Mouse (Mus musculus) midbrain, postnatal 0 days (tissue): ENCODE measurements around the gene Cdc40. TPM values are rescaled to one million over a fixed set of nuclear protein-coding genes. Genes with fewer than 3 reads are reported as not detected.

Source experiments
- ATAC-seq: fragments of 200-750 bp; cut with Nextera tagmentation; 2 replicates; pipeline ENCODE4 v1.8.0; 2017; ENCODE audit warnings: moderate number of reproducible peaks, mild to moderate bottlenecking, moderate TSS enrichment, moderate library complexity; ENCODE audit not compliant: low FRiP score
- DNase-seq: peaks from one replicate; pipeline ENCODE4 v3.0.0-alpha.2; 2015; ENCODE audit warnings: low spot score
- H3K27ac ChIP-seq: fragments of 300-500 bp; sonication (generic); 2 replicates; pipeline ENCODE4 v1.5.1; 2014; ENCODE audit warnings: low read depth, mild to moderate bottlenecking, low read length, mixed read lengths
- H3K27me3 ChIP-seq: fragments of 300-500 bp; sonication (generic); 2 replicates; pipeline ENCODE4 v1.6.1; 2014; ENCODE audit warnings: low read length, control low read depth, mixed read lengths; ENCODE audit not compliant: insufficient read depth
- H3K36me3 ChIP-seq: fragments of 300-500 bp; sonication (generic); 2 replicates; pipeline ENCODE4 v1.6.1; 2014; ENCODE audit warnings: low read length, control low read depth, mixed read lengths; ENCODE audit not compliant: insufficient read depth
- H3K4me1 ChIP-seq: fragments of 300-500 bp; sonication (generic); 2 replicates; pipeline ENCODE4 v1.6.1; 2014; ENCODE audit warnings: mild to moderate bottlenecking, control low read depth, antibody characterized with exemption, low read length, mixed read lengths; ENCODE audit not compliant: insufficient read depth
- H3K4me2 ChIP-seq: fragments of 300-500 bp; sonication (generic); 2 replicates; pipeline ENCODE4 v1.6.1; 2014; ENCODE audit warnings: low read depth, mild to moderate bottlenecking, low read length, mixed read lengths; ENCODE audit not compliant: poor library complexity, severe bottlenecking
- H3K4me3 ChIP-seq: fragments of 300-500 bp; sonication (generic); 2 replicates; pipeline ENCODE4 v1.5.1; 2014; ENCODE audit warnings: low read depth, mild to moderate bottlenecking, low read length, moderate library complexity
- H3K9ac ChIP-seq: fragments of 300-500 bp; sonication (generic); replicated peaks from 2 replicates; pipeline ENCODE4 v1.6.1; 2014; ENCODE audit warnings: mild to moderate bottlenecking, low read length, moderate library complexity, mixed read lengths; ENCODE audit not compliant: poor library complexity, severe bottlenecking
- H3K9me3 ChIP-seq: fragments of 300-500 bp; sonication (generic); 2 replicates; pipeline ENCODE4 v1.6.1; 2016; ENCODE audit warnings: low read length, control low read depth
- CTCF ChIP-seq: IDR thresholded peaks from 2 replicates; pipeline ENCODE4 v1.5.1; 2016; ENCODE audit warnings: antibody characterized with exemption, mild to moderate bottlenecking
- WGBS: fragments of 180-500 bp; shearing (Covaris S2); extraction: QIAGEN DNeasy Blood & Tissue Kit; methylation state at CpG from one replicate; pipeline ENCODE4 v1.1.7; 2014; 5-methylcytosine and 5-hydroxymethylcytosine counted together
- polyA plus RNA-seq: library from polyadenylated mRNA; unstranded; fragments of >200 nt; fragmentation: Nextera tagmentation; extraction: Ambion mirVana; gene quantifications from 2 replicates; pipeline ENCODE4 v1.2.1, GENCODE M21; 2015
- total RNA-seq: library from RNA; depleted of rRNA; stranded (reverse); fragments of >200 nt; gene quantifications from 2 replicates; pipeline ENCODE4 v1.2.3, GENCODE M21; 2014

Cdc40 gene
- total and polyA plus RNA-seq, 2 experiments from 2014 or later = 13.7 to 19.8 TPM

- Histone ChIP-seq H3K4me3 (no peak overlapping the region), H3K4me1 (no peaks in the 10 kb centered on the region), H3K9me3 (no peaks in the 10 kb centered on the region), H3K4me2 (no peak overlapping the region), H3K9ac (no peak overlapping the region), H3K36me3 (no peaks in the 10 kb centered on the region), H3K27me3 (no peaks in the 10 kb centered on the region), H3K27ac (no peak overlapping the region)
- ATAC-seq (no peak), DNase-seq (peak; percentile 61)
- 58% methylated on average over 8 of the region's 8 CpGs for WGBS
- no peak for TF ChIP-seq CTCF
Measured at GRCm38 (mm10) chr10:40857599-40857998, 25.5 kb downstream of the Cdc40 start.

DNA sequence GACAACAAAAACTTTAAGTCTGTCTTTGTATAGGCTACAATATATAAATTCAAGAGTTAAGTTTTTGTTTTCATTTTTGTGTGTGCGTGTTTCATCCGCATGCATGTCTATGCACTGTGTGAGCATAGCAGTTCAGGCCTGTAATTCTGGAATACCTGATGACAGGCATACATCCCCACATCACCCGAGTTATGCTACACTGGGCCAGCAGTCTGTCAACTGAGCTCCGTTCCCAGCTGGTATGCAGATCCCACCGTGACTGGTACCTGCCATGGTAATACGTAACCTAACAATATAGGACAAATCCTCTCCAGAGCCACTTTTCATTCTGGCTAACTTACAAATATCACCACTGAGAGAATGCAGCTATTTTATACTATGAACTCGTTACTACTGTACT lies 26.4 kb downstream of the Cdc40 start:
- Histone ChIP-seq H3K36me3 (no peaks in the 10 kb centered on the region), H3K27ac (no peak overlapping the region), H3K27me3 (no peaks in the 10 kb centered on the region), H3K4me3 (no peak overlapping the region), H3K4me1 (no peaks in the 10 kb centered on the region), H3K9ac (no peak overlapping the region), H3K9me3 (no peaks in the 10 kb centered on the region), H3K4me2 (no peak overlapping the region)
- WGBS = 86% methylated on average over 7 of the region's 7 CpGs
- DNase-seq (no peak), ATAC-seq (no peak)
- TF ChIP-seq CTCF = no peak

DNA sequence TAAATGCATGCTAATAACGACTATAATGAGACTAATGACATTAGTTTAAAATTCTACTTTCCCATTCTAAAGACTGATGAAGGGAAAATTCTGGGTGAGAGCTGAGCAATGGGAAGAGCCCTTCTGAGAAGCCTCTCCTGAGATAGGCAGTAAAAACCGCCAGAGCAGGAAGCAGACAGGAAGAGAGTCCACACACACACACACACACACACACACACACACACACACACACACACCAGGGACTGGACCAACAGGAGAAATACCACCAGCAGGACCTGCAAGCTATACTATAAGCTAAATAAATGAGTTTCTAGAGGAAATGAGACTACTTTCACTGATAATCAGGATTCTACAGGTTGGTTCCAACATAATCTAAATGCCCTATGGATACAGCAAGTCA lies 27.5 kb downstream of the Cdc40 start:
- no peak for DNase-seq
- H3K36me3 ChIP-seq = no peaks in the 10 kb centered on the region
- H3K27me3 ChIP-seq = no peaks in the 10 kb centered on the region
- no peak for ATAC-seq
- H3K27ac ChIP-seq = no peak overlapping the region
- H3K9me3 ChIP-seq = no peaks in the 10 kb centered on the region
- H3K4me3 ChIP-seq = no peak overlapping the region
- no peak for TF ChIP-seq CTCF
- no peak overlapping the region for H3K9ac ChIP-seq
- no peak overlapping the region for H3K4me2 ChIP-seq
- H3K4me1 ChIP-seq = no peaks in the 10 kb centered on the region
- 81% methylated on average over 2 of the region's 2 CpGs for WGBS

DNA sequence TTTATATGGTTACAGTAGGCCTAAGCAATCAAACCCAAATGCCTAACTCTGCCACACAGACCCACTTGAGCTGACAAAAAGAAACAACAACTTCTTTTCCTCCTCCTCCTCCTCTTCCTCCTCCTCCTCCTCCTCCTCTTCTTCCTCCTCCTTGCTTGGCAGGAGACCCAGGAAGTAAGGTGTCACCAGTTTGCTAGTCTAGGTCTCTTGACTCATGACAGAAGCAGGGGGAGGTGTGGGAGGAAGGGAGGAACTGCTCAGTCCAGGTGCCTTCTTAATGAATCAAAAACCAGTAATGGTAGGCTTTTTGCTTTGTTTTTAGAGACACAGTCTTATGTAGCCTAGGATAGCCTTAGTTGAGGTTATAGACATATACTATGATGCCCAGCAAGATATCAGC lies 32.0 kb downstream of the Cdc40 start:
- Histone ChIP-seq H3K27ac (no peak overlapping the region), H3K9me3 (no peaks in the 10 kb centered on the region), H3K4me3 (no peak overlapping the region), H3K9ac (no peak overlapping the region), H3K4me2 (no peak overlapping the region), H3K4me1 (no peaks in the 10 kb centered on the region), H3K36me3 (peaks cover 13% of the 10 kb centered on the region; the same call in 1 of the 2 replicates), H3K27me3 (no peaks in the 10 kb centered on the region)
- DNase-seq (no peak), ATAC-seq (no peak)
- no peak for TF ChIP-seq CTCF

- DNase-seq (no peak), ATAC-seq (no peak)
- H3K4me2 ChIP-seq = no peak overlapping the region
- H3K27ac ChIP-seq = no peak overlapping the region
- peaks cover 13% of the 10 kb centered on the region; the same call in 1 of the 2 replicates for H3K36me3 ChIP-seq
- H3K27me3 ChIP-seq = no peaks in the 10 kb centered on the region
- H3K9ac ChIP-seq = no peak overlapping the region
- no peak for TF ChIP-seq CTCF
- no peak overlapping the region for H3K4me3 ChIP-seq
- 80% methylated on average over 2 of the region's 2 CpGs for WGBS
- H3K4me1 ChIP-seq = no peaks in the 10 kb centered on the region
- no peaks in the 10 kb centered on the region for H3K9me3 ChIP-seq
Measured at GRCm38 (mm10) chr10:40850644-40851043, 32.5 kb downstream of the Cdc40 start.

DNA sequence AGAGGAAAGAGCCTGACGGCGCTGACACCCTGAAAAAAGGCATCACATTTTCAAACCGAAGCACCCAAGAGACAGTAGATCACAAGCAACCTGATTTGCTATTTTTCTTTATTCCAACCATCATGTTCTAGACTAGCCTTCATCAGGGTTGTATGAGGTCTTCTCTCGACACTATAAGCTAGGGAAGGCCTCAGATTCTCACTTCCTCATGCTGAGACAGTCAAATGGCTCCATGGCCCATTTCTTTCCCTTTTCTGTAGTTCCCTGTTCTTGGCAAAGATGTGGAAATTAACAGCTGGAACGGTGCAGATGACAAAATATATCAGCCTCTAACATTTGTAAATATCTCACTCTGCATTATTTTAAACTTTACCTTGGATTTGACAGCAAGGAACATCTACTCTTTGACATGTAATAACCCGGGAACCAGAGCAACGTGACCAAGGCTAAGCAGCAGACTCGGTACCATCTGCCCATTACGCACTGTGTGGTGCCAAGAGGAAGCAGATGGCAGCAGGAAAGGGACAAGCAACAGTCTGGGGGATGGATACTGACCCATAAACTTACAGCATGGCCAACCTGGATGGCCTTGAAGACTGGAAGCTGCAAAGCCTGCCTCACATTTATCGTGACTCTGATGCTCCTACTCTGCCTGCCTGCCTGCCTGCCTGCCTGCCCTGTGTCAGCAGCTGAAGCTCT lies 35.8 kb downstream of the Cdc40 start:
- no peak for ATAC-seq

More for the DNA sequence above, 35.8 kb downstream of the Cdc40 start:
- Histone ChIP-seq H3K9me3 (no peaks in the 10 kb centered on the region), H3K4me2 (no peak overlapping the region), H3K27ac (no peak overlapping the region), H3K4me1 (no peaks in the 10 kb centered on the region), H3K9ac (no peak overlapping the region), H3K27me3 (no peaks in the 10 kb centered on the region), H3K4me3 (no peak overlapping the region), H3K36me3 (peaks cover 21% of the 10 kb centered on the region)
- 93% methylated on average over 10 of the region's 10 CpGs for WGBS
- TF ChIP-seq CTCF = no peak
- DNase-seq = peak; percentile 49
